Mouse (Mus musculus): Measurements from ENCODE around the gene Sh3d19. TPM values are rescaled to one million over a fixed set of nuclear protein-coding genes. Genes with fewer than 3 reads are reported as not detected.

Gene Sh3d19
- total RNA-seq (2014; fragmentation: Nextera tagmentation) (3.0 and 3.2 TPM in 2 replicates), total RNA-seq (2017) (5.6 and 7.7 TPM in 2 replicates)

DNA sequence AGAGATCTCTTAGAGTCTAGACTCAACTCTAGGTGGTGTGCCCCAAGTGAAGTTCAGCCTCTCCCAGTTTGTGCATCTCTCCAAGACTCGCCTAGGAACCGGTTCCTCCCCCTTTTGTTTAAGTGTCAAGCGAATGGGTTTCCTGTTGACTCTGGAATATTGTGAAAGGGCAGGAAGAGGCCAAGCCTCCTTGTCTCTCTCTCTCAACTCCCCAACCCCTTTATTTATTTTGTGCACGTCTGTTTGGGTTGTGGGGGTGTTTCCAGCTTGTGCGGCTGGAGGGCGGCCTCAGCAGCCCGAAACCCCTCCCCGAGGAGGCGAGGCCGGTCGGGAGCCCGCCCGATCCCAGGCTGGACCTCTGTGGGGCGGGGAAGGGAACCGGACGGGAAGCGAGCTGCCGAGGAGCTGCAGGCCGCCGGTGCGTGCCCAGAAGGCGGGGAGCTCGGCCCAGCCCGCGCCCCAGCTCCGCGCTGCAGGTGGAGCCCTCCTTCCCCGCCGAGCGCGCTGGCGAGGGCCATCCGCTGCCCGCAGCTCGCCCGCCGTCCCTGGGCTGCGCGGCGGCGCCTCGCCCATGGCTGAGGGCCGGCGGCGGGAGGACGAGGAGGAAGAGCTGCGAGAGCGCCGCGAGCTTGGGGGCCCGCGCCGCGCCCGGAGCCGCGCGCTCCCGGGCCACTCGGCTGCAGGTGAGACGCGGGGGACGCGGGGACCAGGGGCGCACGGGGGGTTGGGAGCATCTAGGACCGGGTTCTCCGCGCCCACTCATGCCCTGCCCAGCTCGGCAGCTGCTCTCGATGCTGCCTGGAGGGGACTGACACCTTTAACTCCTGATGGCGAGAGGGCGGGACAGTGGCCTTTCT lies at the start of gene Sh3d19:
Sh3d19 (plus strand) TSS at position 368 of the 857 bp plus-strand sequence.
- peak; percentile 68 for ATAC-seq (replicated peaks; ENCODE audit: low FRiP score, low TSS enrichment, poor library complexity, severe bottlenecking)

DNA sequence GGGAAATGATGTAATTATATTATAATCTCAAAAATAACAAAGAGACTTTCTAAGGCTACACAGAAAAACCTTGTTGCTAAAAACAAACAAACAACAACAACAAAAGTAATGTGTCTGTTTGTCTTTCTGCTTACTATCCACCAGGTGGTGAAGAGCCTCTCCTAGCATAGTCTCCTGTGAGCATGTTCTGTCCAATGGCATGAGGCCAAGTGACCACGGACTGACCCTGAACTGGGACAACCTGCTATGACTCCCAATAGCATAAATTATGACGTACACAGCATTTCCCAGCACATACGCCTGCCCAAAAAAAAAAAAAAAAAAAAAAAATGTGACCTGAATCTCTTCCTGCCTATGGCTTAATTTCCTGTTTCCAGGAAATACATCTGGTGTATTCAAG lies 48.6 kb upstream of the Sh3d19 start:
- no peak for ATAC-seq (replicated peaks; ENCODE audit: low FRiP score, low TSS enrichment, poor library complexity, severe bottlenecking)

DNA sequence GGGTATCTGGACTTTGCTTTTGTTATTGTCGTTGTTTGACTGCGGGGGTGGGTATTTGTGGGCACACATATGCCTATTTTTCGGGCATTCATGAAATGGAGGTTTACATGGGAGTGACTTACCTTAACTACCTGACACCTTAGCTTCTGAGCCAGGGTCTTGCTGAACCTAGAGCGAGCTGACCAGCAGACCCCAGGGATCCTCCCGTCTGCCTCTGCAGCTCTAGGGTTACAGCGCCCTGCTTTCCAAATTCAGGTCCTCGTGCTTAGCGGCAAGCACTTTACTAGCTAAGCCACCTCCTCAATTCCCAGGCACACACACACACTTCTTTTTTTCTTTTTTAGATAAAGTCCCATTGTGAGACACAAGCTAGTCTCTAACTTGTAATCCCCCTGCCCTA lies 47.6 kb upstream of the Sh3d19 start:
- no peak for ATAC-seq (replicated peaks; ENCODE audit: low FRiP score, low TSS enrichment, poor library complexity, severe bottlenecking)

DNA sequence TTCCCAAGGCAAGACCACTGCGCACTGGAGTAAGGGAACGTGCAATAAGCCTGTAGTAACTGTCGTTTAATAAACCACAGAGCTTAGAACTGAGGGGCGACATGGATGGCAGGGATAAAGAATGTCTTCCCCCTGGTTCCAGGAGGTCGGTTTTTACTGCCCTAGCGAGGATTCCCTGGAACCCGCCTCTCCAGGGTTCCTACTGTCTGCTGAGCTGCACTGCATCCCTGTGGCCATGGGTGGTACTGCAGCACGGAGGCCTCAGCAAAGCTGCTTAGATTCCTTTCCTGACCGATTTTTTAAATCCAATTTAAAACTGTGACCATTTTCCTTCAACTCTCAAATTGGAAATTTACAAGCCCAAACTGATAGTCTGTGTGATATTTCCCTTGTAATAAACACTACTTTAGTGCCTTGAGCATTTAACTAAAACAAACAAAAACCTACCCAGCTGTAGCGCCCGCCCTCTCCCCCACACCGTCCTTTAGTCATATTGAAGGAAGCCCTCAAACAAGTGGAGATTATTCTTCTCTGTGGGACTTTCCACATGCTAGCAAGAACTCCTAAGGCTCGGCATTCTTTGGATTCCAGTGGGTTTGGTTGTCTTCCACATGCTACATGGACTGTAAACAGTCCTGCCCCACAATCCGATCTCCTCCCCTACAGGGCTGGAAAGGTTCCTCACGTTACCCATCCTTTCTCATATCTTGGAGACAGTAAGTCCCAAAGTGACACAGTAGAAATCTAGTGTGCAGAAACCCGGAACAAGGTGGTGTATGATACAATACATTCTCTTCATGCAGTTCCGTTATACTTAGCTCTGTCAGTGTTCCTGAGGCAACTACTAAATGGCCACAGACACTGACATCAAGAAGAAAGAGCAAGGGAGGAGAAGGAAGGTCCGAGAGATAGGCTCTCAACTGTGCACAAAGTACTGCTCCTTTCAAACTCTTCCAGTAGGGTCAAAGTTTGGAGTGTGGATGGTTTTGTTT lies 46.7 kb upstream of the Sh3d19 start:
- ATAC-seq (replicated peaks; ENCODE audit: low FRiP score, low TSS enrichment, poor library complexity, severe bottlenecking): peak; percentile 93

DNA sequence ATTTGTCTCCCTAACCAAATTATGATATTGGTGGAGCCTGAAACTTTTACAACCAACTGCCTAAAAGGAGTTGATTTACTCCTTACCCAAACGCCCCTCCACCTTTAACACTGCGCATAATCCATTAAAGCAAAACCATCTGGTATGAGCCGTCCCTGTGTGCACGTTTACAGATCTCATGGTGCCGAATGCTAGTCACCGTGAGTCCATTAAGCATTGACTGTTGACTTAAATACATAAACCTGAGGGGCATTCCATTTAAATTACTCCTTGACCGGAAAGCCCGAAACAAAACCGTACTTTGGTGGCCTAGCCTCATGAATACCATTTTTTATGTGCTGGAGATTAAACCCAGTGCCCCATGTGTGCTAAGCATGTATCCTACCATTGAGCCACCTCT lies 43.6 kb upstream of the Sh3d19 start:
- no peak for ATAC-seq (replicated peaks; ENCODE audit: low FRiP score, low TSS enrichment, poor library complexity, severe bottlenecking)

DNA sequence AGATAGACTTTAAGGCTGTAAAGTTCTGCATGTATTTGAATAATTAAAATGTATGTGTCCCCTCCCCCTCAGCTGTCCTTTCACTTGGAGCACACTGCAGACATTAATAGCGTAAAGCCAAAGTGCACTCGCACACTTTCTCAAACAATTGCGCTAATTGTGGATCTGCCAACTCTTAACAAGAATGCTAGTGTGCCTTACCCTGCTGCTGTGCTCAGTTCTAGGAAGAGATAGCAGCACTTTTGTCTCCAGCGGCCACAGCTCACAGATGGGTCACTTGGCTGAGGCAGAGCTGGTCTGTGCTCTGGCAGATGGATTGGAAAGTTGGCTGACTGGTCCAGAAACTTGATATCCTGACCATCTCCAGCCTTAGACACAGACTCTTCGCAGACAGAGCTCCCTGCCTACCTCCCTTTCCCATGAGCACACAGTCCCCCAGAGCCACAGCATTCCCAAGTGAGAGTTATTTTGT lies 42.7 kb upstream of the Sh3d19 start:
- no peak for ATAC-seq (replicated peaks; ENCODE audit: low FRiP score, low TSS enrichment, poor library complexity, severe bottlenecking)

DNA sequence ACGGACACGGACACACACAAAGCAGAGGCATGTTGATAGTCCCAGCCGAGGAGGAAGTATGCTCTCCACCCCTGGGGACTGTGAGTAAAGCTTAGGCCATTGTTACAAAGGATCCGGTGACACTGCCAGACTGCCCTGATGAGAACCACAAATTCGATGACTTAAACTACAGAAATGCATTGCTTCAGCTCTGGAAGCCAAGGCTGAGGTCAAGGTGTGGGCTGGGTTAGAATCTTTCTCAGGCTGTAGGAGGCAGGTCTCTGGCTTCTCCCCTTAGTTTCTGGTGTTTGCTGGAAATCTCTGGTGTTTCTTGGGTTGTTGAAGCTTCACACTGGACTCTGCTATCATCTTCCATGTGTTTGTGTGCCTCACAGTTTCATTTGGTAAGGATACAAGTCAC lies 41.2 kb upstream of the Sh3d19 start:
- no peak for ATAC-seq (replicated peaks; ENCODE audit: low FRiP score, low TSS enrichment, poor library complexity, severe bottlenecking)

DNA sequence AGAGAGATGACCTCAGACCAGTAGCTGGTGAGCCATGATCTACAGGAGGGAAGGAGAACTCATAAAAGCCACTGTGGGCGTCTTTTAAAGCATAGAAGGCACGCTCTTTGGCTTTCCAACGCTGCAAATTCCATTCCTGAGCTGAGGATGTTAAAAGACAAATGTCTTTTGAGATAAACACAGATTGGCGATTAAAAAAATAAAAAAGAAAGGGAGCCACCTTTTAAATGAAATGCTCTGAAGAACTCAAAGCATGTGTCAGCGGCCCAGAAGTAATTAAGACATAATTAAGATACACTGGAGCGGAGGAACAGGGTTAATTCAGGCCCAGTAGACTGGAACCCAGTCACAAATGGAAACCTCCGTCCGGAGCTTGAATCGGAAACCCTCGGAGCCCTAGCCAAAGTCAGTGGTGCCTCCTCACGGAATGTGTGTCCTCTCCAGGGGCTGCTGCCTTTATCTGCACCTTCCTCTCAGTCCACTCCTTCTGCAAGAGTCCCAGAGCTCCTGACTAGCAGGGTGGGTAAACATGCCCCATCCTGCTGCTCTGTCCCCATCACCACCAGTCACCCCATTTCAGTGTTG lies 40.1 kb upstream of the Sh3d19 start:
- ATAC-seq (replicated peaks; ENCODE audit: low FRiP score, low TSS enrichment, poor library complexity, severe bottlenecking): no peak

DNA sequence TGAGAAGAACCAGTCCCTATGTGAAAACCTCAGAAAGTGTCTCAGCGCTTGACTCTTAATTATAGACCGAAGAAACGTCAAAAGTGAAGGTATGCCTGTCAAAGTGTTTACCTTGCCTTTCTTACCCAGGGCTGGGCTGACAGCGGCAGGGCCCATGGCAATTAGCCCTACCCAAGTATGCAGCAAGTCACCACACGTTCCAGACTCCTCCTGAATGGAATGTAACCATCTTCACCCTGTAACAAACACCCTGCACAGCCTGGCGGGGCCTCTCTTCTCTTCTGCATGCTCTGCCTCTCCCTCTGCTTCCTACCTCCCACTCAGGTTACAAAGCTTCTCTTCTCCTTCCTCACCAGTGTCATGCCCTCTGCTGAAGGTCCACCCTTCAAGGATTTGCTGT lies 39.0 kb upstream of the Sh3d19 start:
- no peak for ATAC-seq (replicated peaks; ENCODE audit: low FRiP score, low TSS enrichment, poor library complexity, severe bottlenecking)

DNA sequence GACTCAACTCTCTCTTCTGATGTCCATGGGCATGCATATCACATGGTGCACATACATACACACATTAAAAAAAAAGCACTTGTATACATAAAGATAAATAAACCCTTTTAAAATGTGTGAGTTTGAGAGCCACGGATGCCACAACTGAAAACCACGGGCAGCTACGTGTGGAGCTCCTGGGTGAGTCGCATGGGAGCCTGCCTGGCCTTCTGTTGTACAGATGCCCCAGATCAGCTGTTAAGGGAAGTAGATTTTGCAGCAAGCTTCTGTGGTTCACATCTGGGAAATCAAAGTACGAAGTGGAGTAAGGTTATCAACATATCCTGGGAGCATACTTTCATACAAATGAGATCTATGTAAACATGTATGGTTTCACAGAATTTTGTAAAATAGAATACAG lies 37.3 kb upstream of the Sh3d19 start:
- ATAC-seq (replicated peaks; ENCODE audit: low FRiP score, low TSS enrichment, poor library complexity, severe bottlenecking): no peak

DNA sequence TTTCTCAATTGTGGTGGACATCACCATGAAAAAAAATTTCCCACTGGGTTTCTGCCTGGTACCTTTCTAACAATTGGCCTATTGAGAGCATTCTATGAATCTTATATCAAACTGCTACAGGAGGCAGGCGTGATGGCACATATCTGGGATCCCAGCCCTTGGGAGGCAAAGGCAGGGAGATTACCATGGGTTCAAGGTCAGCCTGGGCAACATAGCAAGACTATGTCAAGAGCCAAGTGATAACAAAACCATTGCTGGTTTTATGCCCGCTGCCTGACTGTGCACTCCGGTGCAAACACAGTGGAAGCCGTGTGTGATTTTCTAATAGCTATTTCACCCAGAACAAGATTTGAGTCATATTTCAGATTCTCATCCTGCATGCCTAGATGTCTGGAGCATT lies 20.0 kb upstream of the Sh3d19 start:
- ATAC-seq (replicated peaks; ENCODE audit: low FRiP score, low TSS enrichment, poor library complexity, severe bottlenecking): no peak

DNA sequence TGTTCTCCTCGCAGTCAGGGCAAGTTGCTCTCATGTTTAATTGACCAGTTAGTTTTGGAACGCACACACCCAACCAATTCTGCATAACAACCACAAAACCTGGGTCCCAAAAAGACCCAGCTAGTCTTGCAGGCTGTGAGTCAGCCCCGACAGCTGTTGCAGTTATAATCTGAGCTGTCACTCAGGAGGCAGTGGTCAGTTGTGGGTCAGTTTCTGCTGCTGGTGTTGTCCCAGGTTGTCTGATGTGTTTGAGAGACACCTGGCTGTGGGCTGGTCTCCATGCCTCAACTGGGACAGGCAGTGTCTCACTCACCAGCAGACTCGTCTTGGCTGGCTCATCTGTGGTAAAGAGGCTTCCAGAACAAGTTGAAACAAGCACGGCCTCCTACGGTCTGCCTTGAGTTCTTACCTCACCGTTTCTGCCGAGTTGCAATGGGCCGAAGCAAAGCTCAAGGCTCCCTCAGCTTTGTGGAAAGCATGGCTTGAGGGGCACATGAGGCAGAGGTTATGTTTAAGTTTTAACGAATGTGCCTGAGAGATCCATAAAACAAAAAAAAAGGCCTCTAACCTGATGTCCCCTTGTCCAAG lies 18.1 kb upstream of the Sh3d19 start:
- no peak for ATAC-seq (replicated peaks; ENCODE audit: low FRiP score, low TSS enrichment, poor library complexity, severe bottlenecking)

DNA sequence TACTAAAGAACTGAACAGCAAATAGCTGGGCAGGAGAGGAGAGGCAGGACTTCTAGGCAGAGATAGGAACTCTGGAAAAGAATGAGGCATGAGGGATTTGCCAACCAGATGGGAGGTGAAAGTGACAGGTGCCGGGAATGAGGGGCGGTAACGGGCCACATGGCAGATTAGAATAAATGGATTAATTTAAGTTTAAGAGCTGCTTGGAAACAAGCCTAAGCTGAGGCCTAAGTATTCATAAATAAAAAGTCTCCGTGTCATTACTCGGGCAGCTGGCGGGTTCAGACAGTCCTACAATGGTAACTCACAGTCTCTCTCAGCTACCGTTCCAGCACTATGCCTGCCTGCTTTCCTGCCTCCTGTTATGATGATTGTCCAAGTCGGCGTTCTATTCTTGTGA lies 15.6 kb upstream of the Sh3d19 start:
- ATAC-seq (replicated peaks; ENCODE audit: low FRiP score, low TSS enrichment, poor library complexity, severe bottlenecking): no peak

DNA sequence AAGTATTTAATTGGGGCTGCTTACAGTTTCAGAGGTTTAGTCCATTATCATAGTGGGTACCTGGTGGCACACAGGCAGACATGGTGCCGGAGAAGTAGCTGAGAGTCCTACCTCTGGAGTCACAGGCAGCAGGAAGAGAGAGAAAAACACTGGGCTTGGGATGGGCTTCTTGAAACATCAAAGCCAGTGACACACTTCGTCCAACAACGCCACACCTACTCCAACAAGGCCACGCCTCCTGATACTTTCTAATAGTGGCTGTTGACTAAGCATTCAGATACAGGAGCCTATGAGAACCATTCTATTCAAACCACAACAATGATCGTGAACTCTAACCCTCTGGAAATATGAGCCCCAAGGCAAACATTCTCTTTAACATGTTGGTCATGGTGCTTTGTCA lies 15.2 kb upstream of the Sh3d19 start:
- ATAC-seq (replicated peaks; ENCODE audit: low FRiP score, low TSS enrichment, poor library complexity, severe bottlenecking): no peak

DNA sequence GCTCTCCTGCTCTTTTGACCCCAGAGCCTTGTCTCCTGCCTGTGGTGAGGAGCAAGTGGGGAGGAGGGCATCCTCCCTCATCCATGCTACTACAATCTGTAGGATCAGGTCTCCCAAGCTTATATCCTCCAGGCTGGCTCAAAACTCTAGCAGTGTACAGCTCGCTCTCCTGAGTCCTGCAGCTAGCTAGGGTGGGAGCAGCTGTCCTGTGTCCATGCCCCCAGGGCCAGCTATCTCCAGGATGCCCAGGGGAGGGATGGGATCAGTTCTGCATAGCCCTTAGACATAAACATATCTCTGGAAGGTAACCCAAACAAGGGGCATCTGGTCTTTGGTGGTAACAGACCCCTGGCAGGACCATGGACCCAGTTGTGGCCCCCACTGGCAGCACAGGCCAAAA lies 11.2 kb upstream of the Sh3d19 start:
- no peak for ATAC-seq (replicated peaks; ENCODE audit: low FRiP score, low TSS enrichment, poor library complexity, severe bottlenecking)

DNA sequence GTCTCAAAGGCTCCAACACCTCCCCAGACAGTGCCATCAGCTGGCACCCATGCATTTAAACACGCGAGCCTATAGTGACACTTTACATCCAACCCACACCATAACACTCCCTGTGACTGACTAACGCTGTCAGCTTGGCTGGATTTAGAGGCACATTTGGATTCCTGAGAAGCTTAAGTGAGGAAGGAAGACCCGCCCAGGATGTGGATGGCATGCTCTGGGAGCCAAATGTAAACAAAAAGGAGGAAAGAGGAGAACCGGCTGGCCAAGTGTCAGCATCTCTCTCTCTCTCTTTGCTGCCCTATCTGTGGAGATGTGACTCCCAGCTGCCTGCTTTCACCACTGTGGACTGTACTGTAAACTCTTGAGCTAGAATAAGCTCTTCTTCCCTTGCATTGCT lies 9.8 kb upstream of the Sh3d19 start:
- no peak for ATAC-seq (replicated peaks; ENCODE audit: low FRiP score, low TSS enrichment, poor library complexity, severe bottlenecking)

DNA sequence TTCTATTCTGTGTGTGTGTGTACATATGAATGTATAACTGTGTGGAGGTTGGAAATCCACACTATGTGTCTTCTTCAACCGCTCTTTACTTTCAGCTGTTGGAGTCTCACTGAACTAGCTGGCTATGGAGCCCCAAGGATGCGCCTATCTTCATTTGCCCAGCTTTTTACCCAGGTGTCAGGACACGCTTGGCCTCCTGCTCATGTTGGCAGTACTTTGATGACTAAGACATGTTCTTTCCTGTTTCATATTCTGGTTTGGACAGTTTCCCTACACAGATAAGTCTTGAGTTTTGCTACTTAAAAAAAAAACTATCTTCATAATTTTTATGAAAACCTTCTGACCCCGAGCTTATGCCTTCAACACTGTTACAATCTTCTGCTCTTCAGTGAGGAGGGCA lies 5.4 kb upstream of the Sh3d19 start:
- no peak for ATAC-seq (replicated peaks; ENCODE audit: low FRiP score, low TSS enrichment, poor library complexity, severe bottlenecking)

DNA sequence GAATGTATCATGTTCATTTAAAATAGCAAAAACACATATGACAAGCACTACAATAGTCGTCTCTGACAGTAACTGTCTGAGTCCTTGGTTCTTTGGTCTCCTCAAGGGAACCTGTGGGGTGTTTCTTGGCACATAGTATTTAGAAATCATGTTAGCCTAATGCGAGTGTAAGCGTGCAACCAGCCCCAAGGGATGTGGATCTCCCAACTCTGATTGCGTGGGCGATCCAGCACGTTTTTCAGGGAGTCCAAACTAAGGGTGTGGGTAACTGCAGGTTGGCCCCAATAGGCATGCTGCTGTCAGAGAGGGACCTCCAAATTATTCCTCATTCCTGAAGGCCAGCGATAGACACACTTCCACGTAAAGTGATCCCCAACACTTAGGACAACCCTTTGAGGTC lies 1.9 kb upstream of the Sh3d19 start:
- no peak for ATAC-seq (replicated peaks; ENCODE audit: low FRiP score, low TSS enrichment, poor library complexity, severe bottlenecking)

DNA sequence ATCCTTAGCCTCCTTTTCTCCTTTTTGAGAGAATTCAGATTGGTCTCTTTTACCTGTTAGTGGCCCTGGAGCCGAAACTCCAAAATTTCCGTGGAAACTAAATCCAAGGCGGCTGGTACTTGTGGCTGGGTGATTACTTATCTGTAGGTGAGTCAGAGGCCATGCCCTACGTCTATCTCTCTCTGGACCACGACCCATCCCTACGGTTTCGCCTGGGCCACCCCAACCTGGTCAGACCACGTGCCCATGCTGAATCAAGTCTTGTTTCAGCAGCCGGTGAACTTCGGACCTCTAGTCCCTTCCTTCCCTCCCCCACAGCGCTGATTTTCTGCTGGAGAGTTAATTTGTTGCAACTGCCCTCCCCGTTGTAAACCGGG lies 678 bp downstream of the Sh3d19 start:
- ATAC-seq (replicated peaks; ENCODE audit: low FRiP score, low TSS enrichment, poor library complexity, severe bottlenecking): 0 out of 2 replicates have a peak, but pooled peaks have one; percentile 22

Measured in megakaryocyte-erythroid progenitor cell, adult 5-6 weeks (primary cell).